Mouse (Mus musculus) embryo, embryonic 11 days (tissue): Measurements from ENCODE around the gene Il17a.
"Not testable (repeated sequence)": the region's sequence is repeated elsewhere in the genome, so short reads cannot be mapped to it uniquely, and the experiment has no call there.

ENCODE experiments used
- DNase-seq: peaks from one replicate; pipeline ENCODE4 v3.0.0-alpha.2; 2015

The Il17a gene

GRCm38 (mm10) chr1:20730903-20731302, at the start of gene Il17a:
Gene Il17a (plus strand): TSS chr1:20730905.
- no peak for DNase-seq

DNA sequence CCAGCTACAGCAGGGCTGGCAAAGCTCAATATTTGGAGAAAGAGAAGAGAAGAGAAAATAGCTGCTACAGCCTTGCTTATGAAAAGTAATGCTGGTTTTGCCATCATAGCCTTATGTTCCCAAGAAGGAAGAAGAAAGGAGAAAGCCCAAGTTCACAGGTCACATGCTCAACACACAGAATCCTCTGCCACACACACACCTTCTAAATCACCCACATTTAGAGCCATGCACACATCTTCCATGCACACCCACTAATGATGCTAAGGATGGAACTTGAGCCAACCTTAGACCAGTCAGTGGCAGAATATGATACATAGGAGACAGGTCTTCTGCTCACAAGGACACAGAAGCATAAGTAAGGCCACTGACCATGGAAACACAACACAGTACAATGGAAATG, 47.9 kb upstream of the Il17a start:
- DNase-seq = no peak

GRCm38 (mm10) chr1:20683386-20683785, 47.3 kb upstream of the Il17a start:
- DNase-seq = no peak

DNA sequence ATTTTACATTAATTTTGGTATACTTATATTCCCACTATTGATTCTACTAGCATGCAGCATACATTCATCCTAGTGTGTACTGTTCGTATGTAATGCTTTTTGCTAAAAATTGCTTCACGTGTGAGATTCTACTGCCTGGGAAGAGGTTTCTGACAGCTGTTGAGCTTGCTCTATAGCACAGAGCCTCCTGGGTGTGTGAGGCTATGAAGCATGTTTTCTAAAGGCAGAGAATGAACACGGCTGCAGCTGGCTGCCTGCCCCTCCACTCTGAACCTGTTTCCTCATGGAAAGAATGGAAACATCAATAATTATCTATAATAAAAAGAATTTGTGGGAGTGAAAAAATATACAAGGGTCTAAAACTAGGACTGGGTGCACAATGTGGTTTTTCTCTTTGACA, 46.9 kb upstream of the Il17a start:
- no peak for DNase-seq

GRCm38 (mm10) chr1:20684403-20684802, 46.3 kb upstream of the Il17a start:
- no peak for DNase-seq

- no peak for DNase-seq
These were observed 45.3 kb upstream of the Il17a start for GRCm38 (mm10) chr1:20685393-20685792.

- no peak for DNase-seq
These were observed 44.8 kb upstream of the Il17a start for GRCm38 (mm10) chr1:20685907-20686306.

DNA sequence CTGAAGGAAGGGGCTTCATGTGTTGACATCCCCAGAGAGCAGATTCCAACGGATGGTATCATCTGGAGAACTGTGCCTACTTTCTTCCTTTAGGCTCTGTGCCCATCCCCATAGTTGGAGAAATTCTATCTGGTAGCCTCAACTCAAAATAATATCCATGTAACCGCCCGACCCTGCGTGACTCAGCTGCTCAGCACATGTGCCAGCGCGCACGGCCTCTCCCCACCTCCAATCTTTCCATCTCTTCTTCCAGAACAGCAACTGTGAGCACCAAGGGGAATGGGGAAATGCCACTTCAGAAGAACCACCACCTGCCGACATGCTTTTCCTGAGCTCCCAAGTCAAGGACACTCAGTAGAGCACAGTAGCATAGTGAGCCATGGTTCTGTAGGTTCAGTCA, 39.4 kb upstream of the Il17a start:
- no peak for DNase-seq

- DNase-seq = no peak
These were observed 36.9 kb upstream of the Il17a start for GRCm38 (mm10) chr1:20693634-20694313.

DNA sequence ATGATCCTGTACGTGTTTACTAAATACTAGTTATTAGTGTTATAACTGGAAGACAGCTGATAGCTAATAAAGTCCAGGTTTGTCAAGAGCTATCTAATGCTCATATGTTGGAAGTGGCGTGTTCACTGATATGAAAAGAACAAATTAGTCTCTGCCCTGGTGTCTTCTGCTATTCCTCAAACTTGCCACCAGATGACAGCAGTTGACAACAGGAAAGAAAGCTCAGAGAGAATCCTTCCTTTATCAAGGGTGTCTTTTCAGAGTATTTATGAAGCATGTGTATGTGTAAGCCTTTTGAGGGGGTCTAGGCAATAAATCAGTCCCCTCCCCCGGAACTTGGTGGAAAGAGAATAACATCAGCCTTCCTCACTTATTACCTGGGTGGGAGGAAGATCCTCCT, 30.7 kb upstream of the Il17a start:
- DNase-seq = peak; percentile 13

DNA sequence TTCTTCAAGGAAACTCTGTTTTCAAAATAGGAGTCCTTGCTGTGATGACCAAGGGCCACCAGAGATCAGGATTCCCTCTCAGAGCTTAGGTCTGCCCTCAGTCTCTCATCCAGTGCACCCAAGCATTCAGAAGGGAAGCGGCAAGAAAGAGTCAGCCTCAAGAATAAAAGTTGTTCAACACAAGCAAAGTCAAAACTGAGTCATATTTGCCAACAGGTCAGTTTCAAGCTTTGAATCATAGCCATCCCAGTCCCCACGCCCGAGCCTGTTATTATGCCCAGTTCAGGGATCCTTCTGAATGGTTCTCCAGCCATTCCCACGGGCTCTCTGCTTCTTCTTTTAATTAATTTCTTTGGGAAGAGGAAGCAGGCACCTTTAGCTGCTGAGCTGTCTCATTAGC, 5.9 kb downstream of the Il17a start:
- DNase-seq = no peak

DNA sequence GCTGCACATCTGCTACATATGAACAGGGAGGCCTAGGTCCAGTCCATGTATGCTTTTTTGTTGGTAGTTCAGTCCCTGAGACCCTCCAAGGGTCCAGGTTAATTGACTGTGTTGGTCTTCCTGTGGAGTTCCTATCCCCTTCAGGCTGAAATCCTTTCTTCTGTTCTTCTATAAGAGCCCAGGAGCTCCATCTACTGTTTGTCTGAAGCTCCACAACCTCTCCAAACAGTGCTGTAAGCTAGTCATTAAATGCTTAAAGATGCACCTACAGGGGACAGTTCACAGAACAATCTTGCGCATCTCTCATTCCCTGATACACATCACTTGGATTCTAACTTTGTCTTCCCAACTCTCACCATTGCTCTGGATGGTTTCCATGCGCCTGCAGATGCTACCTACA, 7.8 kb downstream of the Il17a start:
- DNase-seq = peak; percentile 21

DNA sequence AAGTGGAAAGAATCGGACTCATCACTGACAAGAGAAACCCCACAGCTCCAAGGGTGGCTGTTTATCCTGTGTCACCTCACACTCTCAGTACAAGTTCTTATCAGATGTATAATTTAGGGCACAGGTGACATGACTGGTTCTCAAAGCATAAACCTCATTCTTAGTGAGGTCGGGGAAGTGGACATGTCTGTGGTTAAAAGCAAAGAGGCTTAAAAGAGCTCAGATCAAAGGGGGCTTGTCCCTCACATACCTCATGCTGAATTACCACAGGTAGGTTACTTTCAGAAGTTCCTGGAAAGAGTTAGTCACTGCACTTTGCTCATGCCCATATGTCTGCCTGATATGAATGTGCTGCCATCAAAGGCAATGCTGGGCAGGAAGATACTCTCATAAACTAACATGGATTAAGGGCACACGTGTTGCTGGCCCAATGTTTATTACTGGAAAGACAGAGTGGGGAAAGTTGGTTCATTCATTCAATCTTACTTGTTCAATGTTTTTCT, 9.8 kb downstream of the Il17a start:
- no peak for DNase-seq

DNA sequence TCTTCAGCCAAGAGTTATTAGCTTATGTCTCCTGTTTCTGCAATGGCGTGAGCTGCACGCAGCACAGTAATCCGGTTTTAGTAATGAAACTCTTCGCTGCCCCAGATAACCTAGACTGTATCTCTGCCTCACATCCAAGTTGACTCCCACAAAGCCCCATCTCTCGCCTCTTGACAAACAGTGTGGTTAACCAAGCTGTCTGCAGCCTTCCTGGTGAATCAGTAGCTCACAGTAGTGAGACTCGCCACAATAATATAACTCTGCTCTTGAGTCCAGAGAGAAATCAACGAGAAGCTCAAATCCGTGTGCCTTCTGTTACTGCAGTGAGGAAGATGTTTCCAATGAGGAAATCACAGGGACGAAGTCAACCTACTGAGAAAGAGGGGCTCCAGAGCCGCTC, 23.7 kb downstream of the Il17a start:
- no peak for DNase-seq

- no peak for DNase-seq
These were observed 26.9 kb downstream of the Il17a start for GRCm38 (mm10) chr1:20757586-20757985.

DNA sequence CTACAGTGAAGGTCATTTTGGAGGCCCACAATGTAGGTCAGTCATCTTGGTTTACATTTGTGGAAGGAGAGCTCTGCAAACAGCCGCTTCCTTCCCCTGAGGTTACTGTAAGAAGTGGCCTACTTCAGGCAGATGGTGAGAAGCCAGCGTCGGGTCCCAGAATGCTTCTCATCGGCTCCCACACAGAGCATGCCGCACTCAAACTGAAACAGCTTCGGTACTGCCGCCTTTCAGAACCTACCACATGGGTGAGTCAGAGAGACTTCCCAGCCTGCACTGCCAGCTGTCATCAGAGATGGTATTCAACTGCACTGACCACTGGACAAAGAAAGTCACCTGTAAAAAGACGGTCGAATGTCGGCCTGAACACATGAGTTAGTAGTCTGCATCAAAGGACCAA, 29.1 kb downstream of the Il17a start:
- DNase-seq = no peak

DNA sequence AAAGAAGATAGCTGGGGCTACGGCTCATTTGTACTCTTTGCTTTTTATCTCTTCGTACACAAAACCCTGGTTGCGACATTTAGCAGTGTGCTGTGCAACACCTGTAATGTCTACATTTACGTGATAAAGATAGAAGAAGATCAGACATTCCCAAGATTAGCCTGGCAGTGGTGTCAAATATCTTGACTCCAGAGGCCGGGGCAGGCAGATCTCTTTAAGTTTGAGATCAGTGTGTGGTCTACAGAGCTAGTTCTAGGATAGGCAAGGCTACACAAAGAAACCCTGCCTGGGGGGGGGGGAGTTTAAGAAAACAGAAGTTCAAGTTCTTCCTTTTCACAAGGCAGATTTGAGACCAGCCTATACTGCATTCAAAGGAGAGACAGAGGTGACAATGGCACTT, 29.6 kb downstream of the Il17a start:
- no peak for DNase-seq

DNA sequence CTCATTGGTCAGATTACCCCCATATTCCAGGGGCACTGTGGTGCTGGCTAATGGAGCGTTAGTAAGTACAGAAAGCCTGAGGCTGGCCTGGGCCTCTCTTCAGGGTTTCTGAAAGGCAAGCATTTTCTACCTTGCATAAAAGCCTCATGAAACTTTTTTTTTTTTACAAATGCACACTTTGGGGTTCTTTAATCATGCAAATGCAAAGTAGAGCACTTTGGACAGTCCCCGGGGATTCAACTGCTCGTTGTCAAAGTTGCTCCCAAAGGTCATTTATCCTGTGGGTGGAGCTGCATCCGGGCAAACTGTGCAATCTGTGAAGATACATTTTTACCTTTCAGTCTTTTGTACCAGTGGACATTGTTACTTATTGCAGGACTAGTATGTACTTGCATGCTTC, 30.7 kb downstream of the Il17a start:
- no peak for DNase-seq

DNA sequence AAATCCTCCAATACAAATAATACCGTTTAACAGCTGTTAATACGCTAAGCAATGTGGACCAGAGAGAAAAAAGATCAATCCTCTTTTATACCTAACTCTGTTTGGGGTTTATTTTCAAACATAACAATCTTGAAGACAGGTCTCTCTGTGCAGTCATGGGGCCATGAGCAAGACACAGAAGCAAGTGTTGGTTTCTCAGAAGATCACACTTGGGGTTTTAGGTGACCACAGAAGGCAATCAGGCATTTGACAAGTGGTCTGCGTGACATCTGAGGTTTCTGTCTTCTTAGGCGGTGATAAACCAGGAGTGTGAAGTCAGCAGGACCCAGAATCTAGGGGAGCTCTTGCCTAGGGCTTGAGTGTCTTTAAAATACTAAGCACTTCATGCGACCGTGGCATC, 35.8 kb downstream of the Il17a start:
- no peak for DNase-seq

GRCm38 (mm10) chr1:20774026-20774730, 43.5 kb downstream of the Il17a start:
- DNase-seq = not testable (repeated sequence)

GRCm38 (mm10) chr1:20778366-20778765, 47.7 kb downstream of the Il17a start:
- DNase-seq = no peak
